Mouse (Mus musculus) midbrain, postnatal 0 days (tissue): ENCODE measurements around the gene Gm28043. TPM values are rescaled to one million over a fixed set of nuclear protein-coding genes. Genes with fewer than 3 reads are reported as not detected.

Source experiments
- ATAC-seq: fragments of 200-750 bp; cut with Nextera tagmentation; 2 replicates; pipeline ENCODE4 v1.8.0; 2017; ENCODE audit warnings: moderate number of reproducible peaks, mild to moderate bottlenecking, moderate TSS enrichment, moderate library complexity; ENCODE audit not compliant: low FRiP score
- DNase-seq: peaks from one replicate; pipeline ENCODE4 v3.0.0-alpha.2; 2015; ENCODE audit warnings: low spot score
- H3K27ac ChIP-seq: fragments of 300-500 bp; sonication (generic); 2 replicates; pipeline ENCODE4 v1.5.1; 2014; ENCODE audit warnings: low read depth, mild to moderate bottlenecking, low read length, mixed read lengths
- H3K27me3 ChIP-seq: fragments of 300-500 bp; sonication (generic); 2 replicates; pipeline ENCODE4 v1.6.1; 2014; ENCODE audit warnings: low read length, control low read depth, mixed read lengths; ENCODE audit not compliant: insufficient read depth
- H3K36me3 ChIP-seq: fragments of 300-500 bp; sonication (generic); 2 replicates; pipeline ENCODE4 v1.6.1; 2014; ENCODE audit warnings: low read length, control low read depth, mixed read lengths; ENCODE audit not compliant: insufficient read depth
- H3K4me1 ChIP-seq: fragments of 300-500 bp; sonication (generic); 2 replicates; pipeline ENCODE4 v1.6.1; 2014; ENCODE audit warnings: mild to moderate bottlenecking, control low read depth, antibody characterized with exemption, low read length, mixed read lengths; ENCODE audit not compliant: insufficient read depth
- H3K4me2 ChIP-seq: fragments of 300-500 bp; sonication (generic); 2 replicates; pipeline ENCODE4 v1.6.1; 2014; ENCODE audit warnings: low read depth, mild to moderate bottlenecking, low read length, mixed read lengths; ENCODE audit not compliant: poor library complexity, severe bottlenecking
- H3K4me3 ChIP-seq: fragments of 300-500 bp; sonication (generic); 2 replicates; pipeline ENCODE4 v1.5.1; 2014; ENCODE audit warnings: low read depth, mild to moderate bottlenecking, low read length, moderate library complexity
- H3K9ac ChIP-seq: fragments of 300-500 bp; sonication (generic); replicated peaks from 2 replicates; pipeline ENCODE4 v1.6.1; 2014; ENCODE audit warnings: mild to moderate bottlenecking, low read length, moderate library complexity, mixed read lengths; ENCODE audit not compliant: poor library complexity, severe bottlenecking
- H3K9me3 ChIP-seq: fragments of 300-500 bp; sonication (generic); 2 replicates; pipeline ENCODE4 v1.6.1; 2016; ENCODE audit warnings: low read length, control low read depth
- CTCF ChIP-seq: IDR thresholded peaks from 2 replicates; pipeline ENCODE4 v1.5.1; 2016; ENCODE audit warnings: antibody characterized with exemption, mild to moderate bottlenecking
- whole genome bisulfite sequencing: fragments of 180-500 bp; shearing (Covaris S2); extraction: QIAGEN DNeasy Blood & Tissue Kit; methylation state at CpG from one replicate; pipeline ENCODE4 v1.1.7; 2014; 5-methylcytosine and 5-hydroxymethylcytosine counted together
- polyA plus RNA-seq: library from polyadenylated mRNA; unstranded; fragments of >200 nt; fragmentation: Nextera tagmentation; extraction: Ambion mirVana; gene quantifications from 2 replicates; pipeline ENCODE4 v1.2.1, GENCODE M21; 2015
- total RNA-seq: library from RNA; depleted of rRNA; stranded (reverse); fragments of >200 nt; gene quantifications from 2 replicates; pipeline ENCODE4 v1.2.3, GENCODE M21; 2014

Gm28043 gene
- total and polyA plus RNA-seq, 2 experiments from 2014 or later: 1.7 to 3.8 TPM

DNA sequence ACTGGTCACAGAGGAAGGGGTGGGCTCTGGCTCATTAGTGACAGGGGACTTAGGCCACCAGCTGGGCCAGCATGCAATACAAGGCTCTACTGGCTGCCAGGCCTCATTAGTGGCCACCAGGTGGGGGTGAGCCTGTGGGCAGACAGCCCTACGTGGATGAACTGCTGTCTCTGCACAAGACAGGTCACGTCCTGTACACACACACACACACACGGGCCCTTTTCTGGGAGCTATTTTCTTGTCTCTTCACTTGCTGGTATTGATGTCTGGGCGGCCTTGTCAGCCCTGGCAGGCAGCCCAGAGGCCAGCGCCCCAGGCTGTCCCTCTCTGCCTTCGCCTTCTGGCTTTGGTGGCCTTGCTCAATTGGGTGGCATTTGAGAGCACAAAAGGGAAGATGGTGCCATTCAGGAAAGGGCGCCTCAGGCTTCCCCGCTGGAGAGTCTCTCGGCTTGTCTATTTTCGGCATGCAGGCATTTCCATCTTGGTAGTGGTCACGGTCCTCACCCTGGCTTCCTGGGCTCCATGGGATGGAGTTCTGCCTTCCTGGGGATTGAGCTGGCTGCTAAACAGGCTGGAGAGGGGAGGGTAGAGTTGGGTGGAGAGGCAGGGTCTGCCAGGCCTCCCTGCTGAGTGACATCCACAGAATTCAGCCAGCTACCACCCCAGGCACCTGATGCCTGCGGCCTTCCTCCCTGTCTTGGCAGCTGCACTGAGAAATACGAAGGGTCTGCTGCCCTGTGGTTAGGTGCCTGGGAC is 116.0 kb downstream of the Gm28043 start:
- Histone ChIP-seq H3K4me2 (no peak overlapping the region), H3K9ac (no peak overlapping the region; the same call in 1 of the 2 replicates), H3K27me3 (no peaks in the 10 kb centered on the region)

DNA sequence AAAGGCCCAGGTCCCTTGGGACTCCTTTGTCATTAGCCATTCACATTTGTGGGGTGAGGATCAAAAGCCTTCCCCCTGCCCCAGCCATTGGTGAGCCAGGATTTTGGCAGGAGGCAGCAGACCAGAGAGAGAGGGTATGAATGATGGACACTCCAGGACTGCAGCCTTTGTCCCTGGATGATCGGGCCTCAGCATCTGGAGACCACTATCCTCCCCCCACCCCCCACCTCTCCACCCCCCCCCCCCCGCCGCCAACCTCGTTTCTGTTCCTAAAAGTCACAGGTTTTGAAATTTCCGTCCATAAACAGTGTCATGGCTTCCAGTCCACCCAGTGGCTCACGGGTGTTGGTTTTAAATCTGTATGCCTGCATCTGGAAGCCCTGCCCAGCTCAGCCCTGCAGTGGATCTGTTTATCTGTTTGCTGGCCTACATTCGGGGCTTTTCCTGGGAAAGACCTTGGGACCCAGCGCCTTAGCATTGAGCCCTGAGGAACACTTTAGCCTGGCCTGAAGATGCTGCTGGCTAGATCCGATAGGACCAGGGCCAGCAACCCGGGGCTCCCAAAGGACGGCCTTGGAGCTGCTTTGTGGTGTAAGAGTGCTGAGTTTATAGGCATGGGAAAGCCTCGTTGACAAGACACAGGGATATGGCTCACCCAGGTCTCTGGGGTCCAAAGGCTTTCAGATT is 116.7 kb downstream of the Gm28043 start:
- Histone ChIP-seq H3K4me3 (no peak overlapping the region), H3K4me1 (peaks cover 14% of the 10 kb centered on the region), H3K27ac (peak overlapping the region; percentile 59), H3K27me3 (no peaks in the 10 kb centered on the region), H3K9ac (no peak overlapping the region; the same call in 1 of the 2 replicates), H3K9me3 (no peaks in the 10 kb centered on the region), H3K4me2 (no peak overlapping the region), H3K36me3 (no peaks in the 10 kb centered on the region)
- no peak for ATAC-seq
- no peak for DNase-seq
- no peak for TF ChIP-seq CTCF
- WGBS: 25% methylated on average over 11 of the region's 12 CpGs

More for the DNA sequence above, 116.0 kb downstream of the Gm28043 start:
- peak; percentile 24; the same call in 1 of the 2 replicates for TF ChIP-seq CTCF
- WGBS: 21% methylated on average over 13 of the region's 13 CpGs
- ATAC-seq (peak; percentile 42; the same call in 1 of the 2 replicates), DNase-seq (peak; percentile 66)
- Histone ChIP-seq H3K27ac (peak overlapping the region; percentile 51; the same call in 1 of the 2 replicates), H3K4me3 (no peak overlapping the region), H3K36me3 (no peaks in the 10 kb centered on the region), H3K4me1 (peaks cover 14% of the 10 kb centered on the region), H3K9me3 (no peaks in the 10 kb centered on the region)

DNA sequence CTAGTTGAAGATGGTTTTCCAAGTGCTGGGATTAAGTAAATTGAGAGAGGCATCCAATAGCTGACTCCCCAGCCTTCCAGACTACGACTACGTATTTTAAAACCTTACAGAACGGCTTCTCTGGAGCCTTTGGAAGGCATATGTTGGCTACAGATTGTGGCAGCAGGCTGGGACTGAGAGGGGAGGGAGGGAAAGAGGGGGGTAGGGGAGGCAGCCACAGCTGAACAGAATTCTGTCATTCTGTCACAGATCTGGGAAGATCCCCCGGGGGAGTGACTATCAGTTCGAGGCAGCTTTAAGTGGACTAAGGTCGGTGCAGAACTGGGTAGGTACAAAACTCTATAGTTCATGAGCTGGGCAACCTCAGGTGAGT is 117.3 kb downstream of the Gm28043 start:
- DNase-seq: no peak
- WGBS: 23% methylated on average over 6 of the region's 6 CpGs
- H3K27ac ChIP-seq: no peak overlapping the region

DNA sequence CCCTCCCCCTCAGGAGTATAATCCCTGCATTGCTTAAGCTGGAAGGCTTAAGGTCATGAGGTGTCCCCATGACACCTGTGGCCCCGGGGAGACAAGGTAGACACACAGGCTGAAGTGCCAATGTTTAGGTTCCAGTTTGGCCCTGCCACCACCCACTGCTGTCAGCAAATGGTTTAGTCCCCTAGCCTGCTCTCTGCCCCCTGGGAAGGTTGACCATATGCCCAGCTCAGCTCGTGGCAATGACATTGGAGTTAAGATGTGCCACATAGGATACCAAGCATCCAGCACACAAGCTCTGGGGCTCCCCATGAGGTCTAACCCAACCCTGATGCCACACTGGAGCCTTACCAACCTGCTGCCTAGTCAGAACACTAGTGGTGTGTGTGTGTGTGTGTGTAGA is 117.8 kb downstream of the Gm28043 start:
- no peak for TF ChIP-seq CTCF
- Histone ChIP-seq H3K4me3 (no peak overlapping the region), H3K9me3 (no peaks in the 10 kb centered on the region), H3K4me1 (peaks cover 14% of the 10 kb centered on the region), H3K9ac (no peak overlapping the region), H3K4me2 (no peak overlapping the region), H3K27ac (no peak overlapping the region), H3K27me3 (no peaks in the 10 kb centered on the region), H3K36me3 (no peaks in the 10 kb centered on the region)
- DNase-seq (no peak), ATAC-seq (no peak)
- 59% methylated on average over 2 of the region's 2 CpGs for WGBS

More for the DNA sequence above, 117.3 kb downstream of the Gm28043 start:
- no peaks in the 10 kb centered on the region for H3K9me3 ChIP-seq
- H3K4me1 ChIP-seq: peaks cover 14% of the 10 kb centered on the region
- H3K4me3 ChIP-seq: no peak overlapping the region
- H3K9ac ChIP-seq: no peak overlapping the region
- no peak for TF ChIP-seq CTCF
- H3K27me3 ChIP-seq: no peaks in the 10 kb centered on the region
- H3K4me2 ChIP-seq: no peak overlapping the region
- ATAC-seq: no peak
- no peaks in the 10 kb centered on the region for H3K36me3 ChIP-seq

DNA sequence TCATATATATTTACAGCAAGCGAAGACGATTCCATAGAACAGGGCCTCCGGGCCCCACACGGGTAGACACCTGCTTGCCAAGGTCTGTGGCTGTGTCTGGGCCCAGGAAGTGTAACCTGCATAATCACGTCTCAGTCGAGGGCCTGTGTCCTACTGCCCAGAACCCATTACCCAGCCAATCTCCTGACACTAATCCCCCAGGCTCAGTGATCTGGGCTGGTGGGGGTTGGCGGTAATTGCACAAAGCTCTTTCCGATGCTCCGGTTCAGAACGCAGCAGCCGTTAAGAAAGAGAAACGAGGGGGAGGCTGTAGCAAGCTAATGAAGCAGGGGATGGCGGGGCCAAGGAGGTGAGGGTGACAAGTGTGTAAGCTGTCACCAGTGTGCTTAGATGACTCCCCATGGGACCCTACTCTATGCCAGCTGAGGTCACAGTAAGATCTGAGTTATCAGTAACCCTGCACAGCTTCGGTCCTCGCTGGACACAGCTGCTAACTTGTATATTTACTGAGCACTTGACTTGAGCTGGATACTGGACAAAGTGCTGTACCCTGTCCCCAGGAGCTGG is 121.9 kb downstream of the Gm28043 start:
- H3K4me3 ChIP-seq: no peak overlapping the region
- DNase-seq (no peak), ATAC-seq (peak; percentile 35; the same call in 1 of the 2 replicates)
- H3K36me3 ChIP-seq: no peaks in the 10 kb centered on the region
- H3K27ac ChIP-seq: no peak overlapping the region
- H3K9me3 ChIP-seq: no peaks in the 10 kb centered on the region
- no peak overlapping the region for H3K4me2 ChIP-seq
- no peak for TF ChIP-seq CTCF
- H3K9ac ChIP-seq: no peak overlapping the region
- peaks cover 2% of the 10 kb centered on the region; the same call in 1 of the 2 replicates for H3K4me1 ChIP-seq
- H3K27me3 ChIP-seq: no peaks in the 10 kb centered on the region
- WGBS: 18% methylated on average over 15 of the region's 15 CpGs
